Mouse (Mus musculus) layer of hippocampus, adult 9-10 months (tissue): ENCODE measurements at regions not wholly inside any gene's neighbourhood (a gene's known extent, or its start where the extent isn't known, plus 50 kb on each side); places are given as distances from the start of the nearest gene placed in this dataset.

Experiments used
- DNase-seq: peaks from one replicate; pipeline ENCODE4 v3.0.0; 2022; ENCODE audit warnings: low spot score

- DNase-seq, result no peak
These were observed 259.7 kb downstream of the Trim52 start for GRCm38 (mm10) chr14:106365624-106366118.

GRCm38 (mm10) chr14:106373451-106373850 is 267.5 kb downstream of the Trim52 start:
- DNase-seq, result no peak

GRCm38 (mm10) chr14:106379645-106380044 is 273.6 kb downstream of the Trim52 start:
- DNase-seq, result no peak

GRCm38 (mm10) chr14:106387671-106388070 is 281.7 kb downstream of the Trim52 start:
- no peak for DNase-seq

DNA sequence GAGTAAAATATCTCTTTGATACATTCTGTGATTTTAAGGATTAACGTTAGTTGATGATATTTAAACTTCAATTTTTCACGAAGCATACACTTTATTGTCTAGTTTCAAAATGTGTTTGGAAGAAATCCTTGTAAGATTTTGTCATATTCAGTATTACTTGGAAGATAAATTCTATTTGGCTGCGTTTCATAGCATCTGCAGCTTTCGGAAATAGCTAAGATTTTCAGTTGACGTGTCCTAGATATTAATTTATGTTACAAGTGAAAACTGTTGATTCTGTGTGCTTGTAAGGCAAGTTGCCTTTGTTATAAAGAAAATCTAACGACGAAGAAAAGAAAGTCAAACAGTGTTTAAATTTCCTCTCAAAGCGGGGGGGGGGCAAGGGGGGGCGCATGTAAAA is 284.5 kb downstream of the Trim52 start:
- peak; percentile 3 for DNase-seq

DNA sequence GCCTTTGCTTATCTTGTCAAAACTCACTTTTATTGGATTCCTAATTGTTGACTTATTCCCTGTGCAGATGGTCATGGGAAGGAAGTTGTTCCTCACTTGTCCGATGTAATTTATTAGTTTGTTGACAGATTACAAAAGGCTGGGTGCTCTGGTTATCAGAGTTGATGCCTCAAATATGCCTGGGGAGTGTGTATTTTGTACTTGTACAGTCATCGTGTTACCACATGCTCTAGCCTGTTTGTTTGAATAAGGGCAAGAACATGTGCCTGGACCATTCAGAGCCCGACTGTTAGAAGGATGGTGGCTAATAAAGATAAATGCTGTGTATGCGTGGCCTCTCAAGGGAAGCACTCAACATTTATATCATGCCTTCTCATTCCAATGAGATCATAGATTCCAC is 288.0 kb downstream of the Trim52 start:
- DNase-seq, result no peak

DNA sequence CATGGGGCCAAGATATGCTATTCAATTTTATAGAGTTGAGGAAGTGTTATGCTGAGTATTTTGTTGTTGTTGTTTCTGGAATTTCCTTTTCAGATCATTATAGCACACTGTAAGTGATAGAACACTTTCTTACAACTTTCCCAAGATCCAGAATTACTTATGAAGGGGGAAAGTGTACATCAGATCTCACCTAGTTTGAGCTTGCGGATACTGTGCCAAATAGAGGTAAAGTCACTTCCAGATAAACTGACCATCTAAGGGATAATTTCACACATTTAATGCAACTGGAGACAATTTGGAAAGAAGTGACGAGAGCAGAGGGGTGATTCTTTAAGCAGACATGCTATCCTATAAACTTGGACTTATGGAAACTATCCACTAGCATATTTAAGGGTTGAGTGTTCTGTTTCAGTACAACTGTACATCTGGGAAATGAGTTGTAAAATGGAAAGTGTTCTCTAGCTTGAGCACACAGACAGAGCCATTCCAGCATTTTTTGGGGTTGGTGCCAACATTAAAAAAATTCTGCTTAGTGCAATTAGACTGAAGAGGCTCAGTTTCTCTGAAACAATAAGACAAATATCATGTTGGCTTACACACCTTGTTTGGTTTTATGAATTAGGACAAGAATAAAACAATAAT is 307.0 kb downstream of the Trim52 start:
- DNase-seq, result no peak

DNA sequence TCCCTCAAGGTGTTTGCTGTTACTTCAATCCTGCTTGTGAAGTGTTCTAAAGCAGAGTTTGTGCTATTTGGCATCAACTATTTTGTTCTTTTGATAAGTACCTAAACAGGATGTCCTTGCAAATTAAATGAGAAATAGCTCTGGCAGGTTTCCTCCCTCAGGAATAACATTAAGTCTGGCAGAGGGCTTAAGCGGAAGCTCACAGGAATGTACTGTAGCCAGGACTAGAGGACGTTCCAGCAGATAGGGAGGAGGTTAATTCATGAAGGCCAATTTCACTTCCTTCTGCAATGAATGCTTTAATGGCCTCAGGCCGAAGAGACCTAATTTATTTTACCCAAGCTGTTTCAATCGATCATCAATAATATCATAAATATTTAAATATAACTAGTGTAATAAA is 318.7 kb downstream of the Trim52 start:
- DNase-seq, result no peak

DNA sequence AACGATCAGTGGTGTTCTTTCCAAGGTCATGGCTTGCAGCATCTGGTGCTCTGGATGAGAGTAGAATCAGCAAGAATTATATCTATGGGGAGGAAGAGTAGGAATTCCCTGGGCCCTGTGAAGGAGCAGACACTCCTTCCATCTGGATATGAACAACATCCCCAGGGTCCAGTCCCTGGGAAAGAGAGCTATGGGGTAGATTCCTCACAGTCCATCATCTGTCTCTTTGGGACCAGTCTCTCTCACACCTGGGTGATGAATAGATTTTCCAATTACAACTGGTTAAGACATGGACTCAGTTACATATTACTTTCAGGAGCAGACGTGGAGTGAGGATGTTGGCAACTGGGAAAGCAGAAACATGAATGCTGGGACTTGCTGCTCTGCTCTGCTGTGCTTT is 322.6 kb downstream of the Trim52 start:
- no peak for DNase-seq

GRCm38 (mm10) chr14:106439282-106439681 is 333.3 kb downstream of the Trim52 start:
- peak; percentile 24 for DNase-seq

GRCm38 (mm10) chr14:106489074-106489473 is 383.1 kb downstream of the Trim52 start:
- no peak for DNase-seq

DNA sequence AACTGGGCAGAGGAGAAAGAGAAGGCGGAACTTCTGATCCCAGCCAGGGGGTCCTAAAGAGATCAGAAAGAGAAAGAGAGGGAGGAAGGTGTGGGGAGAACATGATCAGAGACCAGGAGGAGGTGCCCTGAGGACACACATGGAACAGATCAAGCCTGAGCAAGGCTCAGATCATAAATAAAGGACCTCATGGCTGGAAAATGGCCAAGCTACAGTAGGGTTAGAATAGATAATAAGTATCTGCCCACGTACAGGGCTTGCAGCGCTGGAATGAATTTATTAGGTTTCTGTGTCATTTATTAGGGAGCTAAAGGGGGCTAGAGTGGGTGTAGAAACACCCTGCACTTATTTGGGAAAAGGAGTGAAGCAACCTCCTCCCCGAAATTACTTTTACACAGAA is 385.4 kb downstream of the Trim52 start:
- DNase-seq, result no peak

DNA sequence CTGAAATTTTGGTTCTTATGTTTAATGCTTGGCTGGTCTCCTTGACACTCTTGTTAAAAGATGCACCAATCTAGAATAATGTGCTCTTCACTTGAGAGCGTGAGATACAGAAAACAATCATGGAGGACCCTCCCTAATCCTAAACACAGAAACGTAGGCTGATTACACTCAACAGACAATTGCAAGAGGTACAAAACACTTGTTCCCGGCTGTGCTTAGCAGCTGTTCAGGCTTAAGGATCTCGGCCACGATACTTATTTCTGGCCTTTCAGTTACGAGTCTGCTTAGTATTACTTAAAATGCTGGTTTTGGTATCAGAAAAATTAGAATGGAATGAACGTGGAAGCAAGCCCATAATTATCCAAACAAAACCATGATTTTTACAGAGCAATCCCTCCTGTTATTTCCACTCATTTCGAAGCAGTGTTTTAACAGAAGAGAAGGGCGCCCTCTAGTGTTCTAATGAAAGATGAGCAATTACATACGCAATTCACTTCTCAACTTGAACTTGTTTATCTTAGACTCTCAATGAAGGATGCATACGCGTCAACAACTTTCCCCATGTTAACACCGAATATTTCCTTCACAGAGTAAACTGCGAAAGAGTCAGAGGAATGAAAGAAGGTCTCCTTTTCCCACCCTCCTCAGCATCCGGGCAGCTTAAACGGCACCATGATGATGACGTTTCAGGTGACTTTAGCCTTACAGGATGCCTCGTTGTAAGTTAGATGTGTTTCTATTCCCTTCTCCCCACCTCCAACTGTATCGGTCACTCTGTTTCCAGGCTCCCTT is 394.5 kb downstream of the Trim52 start:
- peak; percentile 58 for DNase-seq

DNA sequence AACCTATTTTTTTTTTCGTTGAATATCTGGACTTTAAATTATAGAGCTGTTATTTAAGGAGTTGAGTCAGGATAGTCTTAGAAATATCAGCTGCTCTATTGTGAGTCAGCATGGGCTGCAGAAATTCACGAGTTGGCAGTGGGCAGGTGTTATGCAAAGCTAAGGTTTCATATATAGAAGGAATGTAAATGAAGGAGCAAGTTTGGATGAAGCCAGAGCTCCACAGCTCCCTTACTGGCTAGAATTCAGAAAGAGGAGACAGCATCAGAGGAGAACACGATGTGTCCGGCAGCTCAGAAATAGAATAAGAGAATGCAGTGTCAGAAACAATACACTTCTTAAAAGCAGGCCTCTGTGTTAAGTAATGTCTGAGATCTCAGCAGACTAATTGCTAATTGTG is 400.9 kb downstream of the Trim52 start:
- DNase-seq, result no peak

DNA sequence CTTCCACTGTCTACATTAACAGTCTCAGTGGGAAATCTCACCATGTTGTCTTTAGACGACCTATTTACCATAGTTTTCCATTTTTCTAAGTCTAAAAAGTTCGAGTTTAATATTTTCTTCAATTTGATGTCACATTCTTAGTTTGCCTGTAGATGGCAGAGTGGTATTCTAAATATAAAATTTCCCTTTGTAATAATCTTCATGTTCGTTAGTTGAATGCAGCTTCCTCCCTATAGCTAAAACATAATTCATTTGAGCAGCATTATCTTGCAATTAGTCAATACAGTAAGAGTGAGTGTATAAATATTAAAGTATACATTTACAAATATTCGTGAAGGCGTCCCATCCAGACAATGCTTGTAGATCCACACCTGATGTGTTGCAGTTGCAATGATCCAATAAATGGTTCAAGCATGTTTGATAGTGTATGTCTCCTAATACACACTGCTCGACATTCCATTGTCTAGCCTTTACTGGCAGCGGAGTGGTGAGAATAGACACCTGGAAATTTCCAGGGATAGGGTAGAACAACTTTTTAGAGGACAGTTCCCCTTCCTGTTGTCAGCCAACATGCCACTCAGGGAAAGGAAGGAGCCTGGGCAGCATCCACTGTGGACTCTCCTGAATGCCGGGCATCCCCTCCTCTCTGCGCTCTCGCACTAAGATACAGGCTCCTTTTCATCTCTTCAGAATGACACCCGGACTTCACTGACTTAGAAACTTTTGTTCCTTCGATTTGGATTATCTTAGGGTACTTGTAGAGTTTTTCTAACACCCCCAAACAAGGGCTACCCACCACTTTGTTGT is 412.8 kb downstream of the Trim52 start:
- DNase-seq, result no peak

DNA sequence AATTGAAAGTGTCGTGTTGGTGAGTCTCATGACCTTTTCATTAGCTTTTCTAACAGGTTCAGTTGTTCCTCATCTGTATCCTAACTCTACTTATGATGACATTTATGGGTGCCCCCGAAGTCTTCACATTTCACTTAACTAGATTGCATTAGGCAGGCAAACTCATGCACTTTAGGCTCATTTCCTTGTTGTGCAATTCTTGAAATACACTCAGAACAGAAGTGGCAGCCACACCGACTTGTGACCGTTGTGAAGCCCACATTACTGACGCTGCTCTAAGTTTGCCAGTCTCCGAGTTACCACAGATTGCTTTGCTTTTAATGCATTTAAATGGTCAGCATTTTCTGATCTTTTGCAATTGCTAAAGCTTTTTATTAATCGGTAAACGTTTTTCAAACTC is 414.8 kb downstream of the Trim52 start:
- DNase-seq, result no peak

DNA sequence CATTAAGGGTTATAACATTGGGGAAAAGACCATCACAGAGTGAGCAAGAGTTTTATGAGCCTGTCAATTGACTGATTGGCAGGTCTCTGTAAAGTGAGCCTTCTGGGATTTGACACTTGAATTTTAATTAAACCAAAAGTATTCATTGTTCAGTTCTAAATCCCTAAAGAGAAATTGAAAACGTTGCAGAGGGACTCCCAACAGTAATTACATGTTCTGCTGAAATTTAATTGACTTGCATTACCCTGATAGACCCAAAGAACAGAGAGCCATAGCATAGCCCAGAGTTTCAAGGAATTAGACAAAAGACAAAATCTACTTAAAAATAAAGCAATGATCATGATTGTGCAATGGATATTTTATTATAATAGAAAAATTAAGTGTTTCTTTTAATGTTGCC is 444.2 kb downstream of the Trim52 start:
- no peak for DNase-seq

GRCm38 (mm10) chr14:106579281-106579680 is 473.3 kb downstream of the Trim52 start:
- peak; percentile 15 for DNase-seq

DNA sequence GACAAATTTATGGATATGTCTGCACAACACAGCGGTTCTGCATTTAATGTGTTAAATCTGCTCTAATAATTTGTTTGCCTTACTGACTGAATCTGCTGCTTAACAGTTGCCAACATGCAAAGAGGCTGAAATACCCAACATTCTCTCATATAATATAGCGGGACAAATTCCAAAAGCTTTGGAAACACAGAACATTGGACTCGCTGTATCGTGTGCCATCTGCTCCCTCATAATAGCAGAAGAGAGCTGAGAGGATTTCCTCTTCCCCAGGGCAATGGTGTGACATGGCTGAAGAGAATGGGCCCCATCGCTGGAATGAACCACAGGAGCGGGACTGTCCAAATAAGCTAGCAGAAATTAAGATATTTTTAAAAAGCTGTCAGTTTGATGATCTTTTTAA is 475.9 kb downstream of the Trim52 start:
- DNase-seq, result peak; percentile 15

DNA sequence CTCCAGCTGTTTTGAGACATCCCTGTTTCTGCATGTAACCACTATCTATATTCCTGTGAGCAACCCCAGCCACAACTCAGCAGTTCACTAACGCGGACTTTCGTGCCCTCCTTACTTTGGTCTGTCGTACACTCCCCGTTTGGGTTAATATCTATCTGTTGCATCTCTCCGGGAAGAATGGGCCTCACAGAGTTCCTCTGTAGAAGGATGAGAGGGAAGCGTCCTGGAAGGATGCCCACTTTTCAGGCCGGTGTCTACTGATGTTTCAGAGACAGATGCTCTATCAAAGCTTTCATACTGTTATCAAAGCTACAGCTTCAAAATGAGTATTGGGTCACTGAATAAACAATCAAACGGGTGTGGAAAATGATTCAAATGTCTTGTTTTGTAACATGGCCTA is 487.4 kb downstream of the Trim52 start:
- no peak for DNase-seq

GRCm38 (mm10) chr14:106593980-106594379 is 488.0 kb downstream of the Trim52 start:
- no peak for DNase-seq

DNA sequence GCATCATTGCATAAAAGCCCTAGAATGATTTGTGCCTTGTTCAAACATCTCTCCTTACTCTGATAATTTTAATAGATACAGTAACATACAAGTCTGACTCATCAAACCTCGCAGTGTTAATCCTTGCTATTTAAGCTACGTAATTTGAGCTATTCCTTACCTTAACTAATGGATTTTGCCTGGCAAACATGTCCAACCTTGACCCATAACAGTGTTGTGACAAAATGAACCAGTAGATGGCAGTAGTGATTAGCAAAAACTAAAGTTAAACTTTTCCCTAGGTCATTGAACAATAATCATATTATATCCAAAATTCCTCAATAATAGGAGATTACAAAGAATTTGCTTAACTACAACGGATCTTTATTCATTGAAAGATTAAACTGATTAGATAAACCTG is 501.0 kb downstream of the Trim52 start:
- peak; percentile 55 for DNase-seq
